Mouse (Mus musculus) myocyte (in vitro differentiated cells): ENCODE results near the gene Macrod1.

Experiments
- POLR2A ChIP-seq: IDR thresholded peaks from one replicate; pipeline ENCODE4 v1.6.1; 2011; ENCODE audit warnings: low read depth, mild to moderate bottlenecking, control low read depth, moderate library complexity; ENCODE audit not compliant: insufficient read length
- POLR2AphosphoS2 ChIP-seq: IDR thresholded peaks from one replicate; pipeline ENCODE4 v1.6.1; 2011; ENCODE audit warnings: low read depth, control low read depth; ENCODE audit not compliant: insufficient read length
- TCF3 ChIP-seq: IDR thresholded peaks from one replicate; pipeline ENCODE4 v1.6.1; 2011; ENCODE audit warnings: low read depth, control low read depth; ENCODE audit not compliant: insufficient read length
- USF1 ChIP-seq: IDR thresholded peaks from one replicate; pipeline ENCODE4 v1.6.1; 2011; ENCODE audit warnings: low read depth, mild to moderate bottlenecking, control low read depth, moderate library complexity

DNA sequence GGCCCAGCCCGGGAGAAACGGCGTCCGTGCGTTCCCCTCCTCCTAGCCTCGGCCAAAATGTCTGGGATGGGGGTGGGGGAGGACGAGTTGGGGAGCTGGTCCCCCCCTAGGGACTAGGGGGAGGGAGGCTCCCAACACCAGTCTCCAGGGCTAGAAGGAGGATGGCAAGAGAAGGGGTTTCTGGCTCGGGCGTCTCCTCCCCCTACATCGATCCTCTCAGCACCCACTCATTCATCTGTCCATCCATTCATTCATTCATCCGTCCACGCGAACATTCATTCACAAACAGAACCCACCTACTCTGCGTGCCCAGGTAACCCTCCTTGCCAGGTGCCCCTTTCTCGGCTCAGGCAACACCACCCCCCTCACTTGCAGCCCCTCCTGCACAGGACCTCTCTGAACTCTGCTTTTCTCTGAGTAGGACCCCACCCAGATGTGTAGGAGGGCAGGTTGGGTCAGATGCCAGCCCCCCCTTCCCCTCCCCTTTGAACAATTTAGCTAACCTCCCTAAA, 109.6 kb downstream of the Macrod1 start:
- TF ChIP-seq POLR2AphosphoS2 = no peak
- TF ChIP-seq USF1 = no peak
- TF ChIP-seq POLR2A = no peak
- no peak for TF ChIP-seq TCF3
